Mouse (Mus musculus): ENCODE results near the gene Gpc6.

DNA sequence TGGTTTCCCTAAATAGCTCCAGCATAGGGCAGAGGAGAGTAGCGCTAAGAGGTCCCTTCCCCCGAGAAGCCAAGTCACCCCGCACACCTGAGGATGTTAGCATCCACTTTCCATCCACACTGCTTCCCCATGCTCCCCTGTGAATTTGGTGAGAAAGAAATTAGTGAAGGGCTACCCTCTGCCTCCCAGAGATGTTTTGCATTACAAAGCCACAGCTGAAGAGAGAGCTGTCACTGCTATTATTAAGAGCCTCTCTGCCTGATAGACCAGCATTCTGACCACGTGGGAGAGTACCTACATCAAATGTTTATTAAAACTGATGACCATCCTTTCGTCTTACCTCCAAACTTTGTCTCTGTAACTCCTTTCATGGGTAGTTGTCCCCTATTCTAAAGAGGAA is 981.2 kb downstream of the Gpc6 start:
- no peak for TF ChIP-seq POLR2A (IDR thresholded peaks at IDR 0.05; ENCODE audit: insufficient read depth, low read depth, low read length)
- TF ChIP-seq CTCF (IDR thresholded peaks at IDR 0.05): no peak
